ENCODE assay signal across 10 mouse cellular contexts in genomic region chr19:47292451-47292951, GRCm38 (mm10).
DNase-seq lines count a peak whose midpoint lies in the region; ATAC-seq and TF ChIP-seq lines count a peak whose summit lies in the region.
"Had no signal": no experiment of that assay in that cellular context is flagged by ENCODE, and none has a peak within 500 bp of the region (broad histone marks: within the 10 kb centered on the region; RNA-seq: fewer than 3 reads in every experiment).

No protein-coding gene starts in this region.

- H3K4me3 ChIP-seq in lung, embryonic 14.5 days (ENCODE audit: low read depth, low read length): no peak overlapping the region
- no peak overlapping the region for H3K4me3 ChIP-seq in heart, postnatal 0 days (ENCODE audit: low read depth, low read length)
- no peak overlapping the region for H3K4me3 ChIP-seq in forebrain, embryonic 13.5 days
- H3K4me3 ChIP-seq: midbrain, embryonic 12.5 days had no signal

- H3K9me3 ChIP-seq in lung, embryonic 14.5 days (ENCODE audit: low read depth, low read length): no peaks in the 10 kb centered on the region
- no peaks in the 10 kb centered on the region for H3K9me3 ChIP-seq in heart, postnatal 0 days (replicated peaks; ENCODE audit: control insufficient read depth, low read length)
- H3K9me3 ChIP-seq in forebrain, embryonic 13.5 days (replicated peaks): no peaks in the 10 kb centered on the region
- H3K9me3 ChIP-seq: midbrain, embryonic 12.5 days had no signal

- no peak for TF ChIP-seq CTCF in lung, embryonic 14.5 days (IDR thresholded peaks at IDR 0.05; ENCODE audit: low read depth)
- no peak for TF ChIP-seq CTCF in heart, postnatal 0 days (IDR thresholded peaks at IDR 0.05; ENCODE audit: low read depth)

- H3K4me2 ChIP-seq in lung, embryonic 14.5 days: no peak overlapping the region
- no peak overlapping the region for H3K4me2 ChIP-seq in heart, postnatal 0 days (ENCODE audit: low read depth, low read length)
- H3K4me2 ChIP-seq in forebrain, embryonic 13.5 days: no peak overlapping the region
- H3K4me2 ChIP-seq: midbrain, embryonic 12.5 days had no signal

- TF ChIP-seq EP300 in heart, postnatal 0 days (IDR thresholded peaks at IDR 0.05; ENCODE audit: low read depth): no peak

- peaks cover 12% of the 10 kb centered on the region for H3K4me1 ChIP-seq in lung, embryonic 14.5 days (ENCODE audit: insufficient read depth)
- H3K4me1 ChIP-seq in heart, postnatal 0 days (ENCODE audit: control insufficient read depth, insufficient read depth): peaks cover 31% of the 10 kb centered on the region
- H3K4me1 ChIP-seq in forebrain, embryonic 13.5 days: peaks cover 18% of the 10 kb centered on the region

- H3K9ac ChIP-seq in lung, embryonic 14.5 days: 0 out of 2 replicates have a peak overlapping the region, but pooled peaks have one; percentile 20
- H3K9ac ChIP-seq in heart, postnatal 0 days (replicated peaks; ENCODE audit: low read depth, low read length): no peak overlapping the region
- no peak overlapping the region for H3K9ac ChIP-seq in forebrain, embryonic 13.5 days
- H3K9ac ChIP-seq: midbrain, embryonic 12.5 days had no signal

- peak overlapping the region; percentile 84 for H3K27ac ChIP-seq in lung, embryonic 14.5 days (ENCODE audit: low read depth)
- peak overlapping the region; percentile 64 for H3K27ac ChIP-seq in heart, postnatal 0 days (ENCODE audit: low read depth)
- H3K27ac ChIP-seq in forebrain, embryonic 13.5 days: no peak overlapping the region
- H3K27ac ChIP-seq: midbrain, embryonic 12.5 days had no signal

- peak; percentile 41 for ATAC-seq in lung, embryonic 14.5 days (ENCODE audit: insufficient read depth)
- ATAC-seq in heart, postnatal 0 days (ENCODE audit: insufficient read depth, low read depth): peak; percentile 62
- ATAC-seq in forebrain, embryonic 13.5 days: no peak
- ATAC-seq: forebrain, embryonic 16.5 days had no signal

- H3K27me3 ChIP-seq in lung, embryonic 14.5 days (ENCODE audit: insufficient read depth, low read length): no peaks in the 10 kb centered on the region
- H3K27me3 ChIP-seq in heart, postnatal 0 days (ENCODE audit: control insufficient read depth, insufficient read depth, low read length): no peaks in the 10 kb centered on the region
- no peaks in the 10 kb centered on the region for H3K27me3 ChIP-seq in forebrain, embryonic 13.5 days
- H3K27me3 ChIP-seq: midbrain, embryonic 12.5 days had no signal

- 39% methylated on average over 7 of the region's 7 CpGs for WGBS in lung, embryonic 14.5 days
- 53% methylated on average over 7 of the region's 7 CpGs for WGBS in heart, postnatal 0 days
- WGBS in forebrain, embryonic 13.5 days: 43% methylated on average over 7 of the region's 7 CpGs

- H3K36me3 ChIP-seq in lung, embryonic 14.5 days (ENCODE audit: insufficient read depth): peaks cover 44% of the 10 kb centered on the region
- H3K36me3 ChIP-seq in heart, postnatal 0 days (replicated peaks; ENCODE audit: control insufficient read depth, insufficient read depth, low read length): peaks cover 14% of the 10 kb centered on the region; the same call in 1 of the 2 replicates
- H3K36me3 ChIP-seq in forebrain, embryonic 13.5 days (ENCODE audit: poor library complexity, severe bottlenecking): no peaks in the 10 kb centered on the region
- H3K36me3 ChIP-seq: midbrain, embryonic 12.5 days had no signal

- DNase-seq in lung, embryonic 14.5 days: peak; percentile 66
- no peak for DNase-seq in lung, postnatal 25 days (ENCODE audit: low spot score)
- peak; percentile 74 to 84 for DNase-seq in cerebellum, postnatal 10 days
- DNase-seq in heart, postnatal 0 days (ENCODE audit: low spot score): peak; percentile 67
- peak; percentile 65 for DNase-seq in lung, postnatal 10 days
- DNase-seq in frontal cortex, postnatal 36 days (ENCODE audit: low spot score in 2 of 2): no peak
- no peak for DNase-seq in layer of hippocampus, adult 8-10 months (ENCODE audit: low spot score in 2 of 2)

Comparison
In these comparisons a context has a peak if more than half of its experiments do, and no peak if none do; other contexts are left out.
1. DNase-seq: peak in lung, embryonic 14.5 days (single experiment), cerebellum, postnatal 10 days (2 of 2), heart, postnatal 0 days (single experiment) and lung, postnatal 10 days (single experiment); none in lung, postnatal 25 days (single experiment), frontal cortex, postnatal 36 days (0 of 2) and layer of hippocampus, adult 8-10 months (0 of 2).